Mouse (Mus musculus) midbrain, postnatal 0 days (tissue): ENCODE measurements around the gene Slc6a17. TPM values are rescaled to one million over a fixed set of nuclear protein-coding genes. Genes with fewer than 3 reads are reported as not detected.

Source experiments
- ATAC-seq: fragments of 200-750 bp; cut with Nextera tagmentation; 2 replicates; pipeline ENCODE4 v1.8.0; 2017; ENCODE audit warnings: moderate number of reproducible peaks, mild to moderate bottlenecking, moderate TSS enrichment, moderate library complexity; ENCODE audit not compliant: low FRiP score
- DNase-seq: peaks from one replicate; pipeline ENCODE4 v3.0.0-alpha.2; 2015; ENCODE audit warnings: low spot score
- H3K27ac ChIP-seq: fragments of 300-500 bp; sonication (generic); 2 replicates; pipeline ENCODE4 v1.5.1; 2014; ENCODE audit warnings: low read depth, mild to moderate bottlenecking, low read length, mixed read lengths
- H3K27me3 ChIP-seq: fragments of 300-500 bp; sonication (generic); 2 replicates; pipeline ENCODE4 v1.6.1; 2014; ENCODE audit warnings: low read length, control low read depth, mixed read lengths; ENCODE audit not compliant: insufficient read depth
- H3K36me3 ChIP-seq: fragments of 300-500 bp; sonication (generic); 2 replicates; pipeline ENCODE4 v1.6.1; 2014; ENCODE audit warnings: low read length, control low read depth, mixed read lengths; ENCODE audit not compliant: insufficient read depth
- H3K4me1 ChIP-seq: fragments of 300-500 bp; sonication (generic); 2 replicates; pipeline ENCODE4 v1.6.1; 2014; ENCODE audit warnings: mild to moderate bottlenecking, control low read depth, antibody characterized with exemption, low read length, mixed read lengths; ENCODE audit not compliant: insufficient read depth
- H3K4me2 ChIP-seq: fragments of 300-500 bp; sonication (generic); 2 replicates; pipeline ENCODE4 v1.6.1; 2014; ENCODE audit warnings: low read depth, mild to moderate bottlenecking, low read length, mixed read lengths; ENCODE audit not compliant: poor library complexity, severe bottlenecking
- H3K4me3 ChIP-seq: fragments of 300-500 bp; sonication (generic); 2 replicates; pipeline ENCODE4 v1.5.1; 2014; ENCODE audit warnings: low read depth, mild to moderate bottlenecking, low read length, moderate library complexity
- H3K9ac ChIP-seq: fragments of 300-500 bp; sonication (generic); replicated peaks from 2 replicates; pipeline ENCODE4 v1.6.1; 2014; ENCODE audit warnings: mild to moderate bottlenecking, low read length, moderate library complexity, mixed read lengths; ENCODE audit not compliant: poor library complexity, severe bottlenecking
- H3K9me3 ChIP-seq: fragments of 300-500 bp; sonication (generic); 2 replicates; pipeline ENCODE4 v1.6.1; 2016; ENCODE audit warnings: low read length, control low read depth
- CTCF ChIP-seq: IDR thresholded peaks from 2 replicates; pipeline ENCODE4 v1.5.1; 2016; ENCODE audit warnings: antibody characterized with exemption, mild to moderate bottlenecking
- WGBS: fragments of 180-500 bp; shearing (Covaris S2); extraction: QIAGEN DNeasy Blood & Tissue Kit; methylation state at CpG from one replicate; pipeline ENCODE4 v1.1.7; 2014; 5-methylcytosine and 5-hydroxymethylcytosine counted together
- polyA plus RNA-seq: library from polyadenylated mRNA; unstranded; fragments of >200 nt; fragmentation: Nextera tagmentation; extraction: Ambion mirVana; gene quantifications from 2 replicates; pipeline ENCODE4 v1.2.1, GENCODE M21; 2015
- total RNA-seq: library from RNA; depleted of rRNA; stranded (reverse); fragments of >200 nt; gene quantifications from 2 replicates; pipeline ENCODE4 v1.2.3, GENCODE M21; 2014

Slc6a17 gene
- total and polyA plus RNA-seq, 2 experiments from 2014 or later, result 22.2 to 60.0 TPM

- Histone ChIP-seq H3K9me3 (no peaks in the 10 kb centered on the region), H3K4me3 (no peak overlapping the region), H3K4me1 (no peaks in the 10 kb centered on the region), H3K4me2 (no peak overlapping the region), H3K27me3 (no peaks in the 10 kb centered on the region), H3K27ac (no peak overlapping the region), H3K36me3 (0 out of 2 replicates have a peak, but pooled peaks cover 4% of the 10 kb centered on the region), H3K9ac (no peak overlapping the region)
- WGBS, result 81% methylated on average over 11 of the region's 11 CpGs
- DNase-seq (no peak), ATAC-seq (no peak)
- TF ChIP-seq CTCF, result no peak
These were observed 75.6 kb downstream of the Slc6a17 start for GRCm38 (mm10) chr3:107442191-107442590.

GRCm38 (mm10) chr3:107441306-107441705, 76.5 kb downstream of the Slc6a17 start:
- 74% methylated on average over 8 of the region's 8 CpGs for WGBS
- no peak for DNase-seq

GRCm38 (mm10) chr3:107439280-107439679, 78.5 kb downstream of the Slc6a17 start:
- H3K4me1 ChIP-seq, result no peaks in the 10 kb centered on the region
- WGBS, result 91% methylated on average over 11 of the region's 11 CpGs
- ATAC-seq, result no peak
- H3K27ac ChIP-seq, result no peak overlapping the region
- no peaks in the 10 kb centered on the region for H3K36me3 ChIP-seq
- H3K9ac ChIP-seq, result no peak overlapping the region
- no peaks in the 10 kb centered on the region for H3K27me3 ChIP-seq
- H3K4me2 ChIP-seq, result no peak overlapping the region
- no peak for TF ChIP-seq CTCF
- H3K9me3 ChIP-seq, result no peaks in the 10 kb centered on the region
- DNase-seq, result no peak
- H3K4me3 ChIP-seq, result no peak overlapping the region

More at GRCm38 (mm10) chr3:107441306-107441705, 76.5 kb downstream of the Slc6a17 start:
- no peak overlapping the region for H3K4me2 ChIP-seq
- no peak overlapping the region for H3K27ac ChIP-seq
- no peak for ATAC-seq
- no peak overlapping the region for H3K4me3 ChIP-seq
- H3K36me3 ChIP-seq, result no peaks in the 10 kb centered on the region
- no peaks in the 10 kb centered on the region for H3K27me3 ChIP-seq
- no peaks in the 10 kb centered on the region for H3K9me3 ChIP-seq
- no peak for TF ChIP-seq CTCF
- H3K4me1 ChIP-seq, result no peaks in the 10 kb centered on the region
- no peak overlapping the region for H3K9ac ChIP-seq

- H3K36me3 ChIP-seq, result no peaks in the 10 kb centered on the region
- ATAC-seq (no peak), DNase-seq (no peak)
- H3K4me3 ChIP-seq, result no peak overlapping the region
- H3K4me1 ChIP-seq, result no peaks in the 10 kb centered on the region
- no peak overlapping the region for H3K27ac ChIP-seq
- TF ChIP-seq CTCF, result no peak
- 98% methylated on average over 2 of the region's 2 CpGs for WGBS
- H3K9ac ChIP-seq, result no peak overlapping the region
- no peaks in the 10 kb centered on the region for H3K9me3 ChIP-seq
- H3K27me3 ChIP-seq, result no peaks in the 10 kb centered on the region
- no peak overlapping the region for H3K4me2 ChIP-seq
These were observed 80.2 kb downstream of the Slc6a17 start for GRCm38 (mm10) chr3:107437666-107438065.

- Histone ChIP-seq H3K36me3 (no peaks in the 10 kb centered on the region), H3K27ac (no peak overlapping the region), H3K27me3 (no peaks in the 10 kb centered on the region), H3K9me3 (no peaks in the 10 kb centered on the region), H3K4me2 (no peak overlapping the region), H3K4me1 (peaks cover 2% of the 10 kb centered on the region; the same call in 1 of the 2 replicates), H3K4me3 (no peak overlapping the region), H3K9ac (no peak overlapping the region)
- DNase-seq (peak; percentile 77), ATAC-seq (no peak)
- TF ChIP-seq CTCF, result no peak
- WGBS, result 57% methylated on average over 6 of the region's 6 CpGs
These were observed 81.4 kb downstream of the Slc6a17 start for GRCm38 (mm10) chr3:107436434-107436833.

GRCm38 (mm10) chr3:107433614-107434013, 84.2 kb downstream of the Slc6a17 start:
- no peaks in the 10 kb centered on the region for H3K27me3 ChIP-seq
- H3K27ac ChIP-seq, result 0 out of 2 replicates have a peak overlapping the region, but pooled peaks have one; percentile 18
- no peaks in the 10 kb centered on the region for H3K36me3 ChIP-seq
- no peak overlapping the region for H3K4me3 ChIP-seq
- peak; percentile 56 for DNase-seq
- peaks cover 11% of the 10 kb centered on the region for H3K4me1 ChIP-seq
- no peak for ATAC-seq
- H3K4me2 ChIP-seq, result no peak overlapping the region
- TF ChIP-seq CTCF, result no peak
- 48% methylated on average over 9 of the region's 9 CpGs for WGBS
- no peak overlapping the region for H3K9ac ChIP-seq
- no peaks in the 10 kb centered on the region for H3K9me3 ChIP-seq
